Mouse (Mus musculus) embryo, embryonic 11.5 days (tissue): ENCODE results near the gene Prl8a9.

Experiments
- DNase-seq: peaks from one replicate; pipeline ENCODE4 v3.0.0-alpha.2; 2012; ENCODE audit warnings: low read depth, low spot score

The Prl8a9 gene

DNA sequence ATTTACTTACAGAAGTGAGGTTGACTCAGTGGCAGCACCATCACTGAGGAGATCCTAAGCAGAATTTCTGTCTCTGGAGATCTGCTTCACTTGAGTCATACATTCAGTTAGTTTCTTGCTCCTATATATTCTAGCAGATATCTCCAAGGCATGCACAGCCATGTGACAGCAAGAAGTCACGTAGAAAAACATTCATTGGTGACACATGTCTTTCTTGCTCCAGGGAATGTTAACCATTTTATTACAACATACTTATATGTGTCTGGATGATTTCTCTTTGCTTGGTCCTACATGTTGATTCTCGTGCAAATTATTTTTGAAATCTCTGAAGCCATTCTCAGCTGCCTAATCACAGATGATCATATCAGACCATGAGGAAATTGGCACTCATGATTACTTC lies at the start of gene Prl8a9:
Gene Prl8a9, minus strand, starts transcription at position 101 of the 400 bp plus-strand sequence.
- no peak for DNase-seq

DNA sequence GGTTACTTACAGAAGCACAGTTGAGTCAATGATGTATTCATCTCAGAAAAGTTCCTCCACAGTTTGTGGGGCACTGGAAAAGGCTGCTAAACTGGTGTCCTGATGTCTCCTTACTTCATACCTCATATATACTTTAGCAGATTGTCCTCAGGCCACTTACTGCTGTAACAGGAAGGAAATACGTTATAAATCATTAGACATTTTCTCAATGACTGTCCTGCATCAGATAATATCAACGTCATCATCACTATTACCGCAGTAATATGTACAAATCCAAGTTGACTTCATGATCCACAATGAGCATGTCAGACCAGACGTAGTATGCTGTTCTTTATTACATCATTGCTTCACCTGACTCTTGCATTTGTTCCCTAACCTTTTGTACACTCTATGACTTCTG lies 46.1 kb upstream of the Prl8a9 start, which contains the start of gene Prl7b1:
Gene Prl7b1, minus strand, starts transcription at position 101 of the 400 bp plus-strand sequence.
- no peak for DNase-seq

DNA sequence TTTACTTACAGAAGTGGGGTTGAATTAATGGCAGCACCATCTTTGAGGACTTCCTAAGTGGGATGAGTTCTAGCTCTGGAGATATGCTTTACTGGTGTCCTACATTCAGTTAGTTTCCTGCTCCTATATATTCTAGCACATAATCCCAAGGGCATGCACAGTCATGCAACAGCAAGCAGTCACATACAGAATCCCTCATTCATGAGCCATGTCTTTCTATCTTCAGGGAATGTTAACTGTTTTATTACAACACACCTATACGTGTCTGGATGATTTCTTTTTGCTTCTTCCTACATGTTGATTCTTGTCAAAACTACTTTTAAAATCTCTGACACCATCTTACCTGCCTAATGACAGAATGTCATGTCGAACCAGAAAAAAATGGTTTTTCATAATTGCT lies 17.7 kb upstream of the Prl8a9 start, which contains the start of gene Prl8a1:
Gene Prl8a1, minus strand, starts transcription at position 101 of the 400 bp plus-strand sequence.
- no peak for DNase-seq

DNA sequence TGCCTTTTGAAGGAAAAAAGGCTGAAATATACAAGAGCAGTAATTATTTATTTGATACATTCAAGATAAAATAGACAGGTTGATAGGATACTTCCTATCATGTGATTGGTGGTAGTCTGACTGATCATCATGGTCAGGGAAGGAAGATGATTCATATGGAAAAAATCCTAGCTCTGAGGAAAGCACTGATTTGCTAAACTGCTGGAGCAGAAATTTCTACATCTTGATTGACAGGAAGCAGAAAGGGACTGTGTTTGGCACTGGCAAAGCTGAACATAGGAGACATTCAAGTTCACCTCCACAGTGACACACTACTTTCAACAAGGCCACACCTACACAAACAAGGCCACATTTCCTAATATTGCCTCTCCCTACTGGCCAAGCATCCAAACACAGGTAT lies 11.1 kb downstream of the Prl8a9 start:
- DNase-seq = no peak

DNA sequence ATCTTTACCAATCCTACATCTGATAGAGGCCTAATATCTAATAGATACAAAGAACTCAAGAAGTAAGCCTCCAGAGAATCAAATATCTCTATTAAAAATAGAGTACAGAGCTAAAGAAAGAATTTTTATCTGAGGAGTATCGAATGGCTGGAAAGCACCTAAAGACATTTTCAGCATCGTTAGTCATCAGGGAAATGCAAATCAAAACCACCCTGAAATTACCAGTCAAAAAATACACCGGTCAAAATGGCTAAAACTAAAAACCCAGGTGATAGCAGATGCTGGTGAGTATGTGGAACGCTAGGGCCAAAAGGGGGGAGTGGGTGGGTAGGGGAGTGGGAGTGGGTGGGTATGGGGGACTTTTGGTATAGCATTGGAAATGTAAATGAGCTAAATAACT lies 41.2 kb downstream of the Prl8a9 start:
- no peak for DNase-seq

DNA sequence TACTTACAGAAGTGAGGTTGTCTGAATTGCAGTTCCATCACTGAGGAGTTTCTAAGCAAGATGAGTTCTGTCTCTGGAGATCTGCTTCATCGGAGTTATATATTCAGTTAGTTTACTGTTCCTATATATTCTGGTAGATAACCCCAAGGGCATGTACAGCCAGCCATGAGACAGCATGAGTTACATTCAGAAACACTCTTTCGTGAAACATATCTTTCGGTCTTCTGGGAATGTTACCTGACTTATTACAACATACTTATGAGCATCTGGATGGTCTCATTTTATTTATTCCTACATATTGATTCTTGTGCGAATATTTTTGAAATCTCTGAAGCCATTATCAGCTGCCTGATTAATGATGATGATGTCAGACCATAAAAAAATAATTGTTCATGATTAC lies 51.3 kb downstream of the Prl8a9 start, which contains the start of gene Prl8a8:
Gene Prl8a8, minus strand, starts transcription at position 101 of the 400 bp plus-strand sequence.
- no peak for DNase-seq
